Mouse (Mus musculus): Measurements from ENCODE around the gene Cxcr6. TPM values are rescaled to one million over a fixed set of nuclear protein-coding genes. Genes with fewer than 3 reads are reported as not detected.

The Cxcr6 gene
- polyA plus RNA-seq, 1 experiment from 2014 or later = not detected

DNA sequence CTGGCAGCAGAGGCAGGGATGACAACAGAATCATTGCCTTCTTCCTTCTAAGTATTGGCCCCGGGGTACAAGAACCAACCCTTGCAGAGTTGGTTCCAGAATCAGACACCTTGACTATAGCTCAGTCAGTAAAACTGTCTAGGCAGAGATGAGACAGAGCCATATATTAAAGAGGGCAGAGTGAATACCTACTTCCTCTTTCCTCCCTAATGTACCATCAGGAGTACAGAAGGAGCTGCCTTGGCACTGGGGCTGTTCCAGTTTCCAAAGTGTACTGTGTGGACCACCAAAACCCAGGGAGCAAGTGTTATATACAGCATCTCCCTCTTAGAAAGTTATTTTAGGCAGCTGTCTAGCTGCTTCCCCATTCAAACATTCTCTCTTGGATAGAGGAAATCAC is 4.7 kb upstream of the Cxcr6 start:
- Histone ChIP-seq H3K4me3 (no peak overlapping the region), H3K27ac (no peak overlapping the region), H3K36me3 (peaks cover 28% of the 10 kb centered on the region), H3K27me3 (ENCODE audit: insufficient read depth, poor library complexity, severe bottlenecking) (no peaks in the 10 kb centered on the region), H3K4me1 (replicated peaks) (no peaks in the 10 kb centered on the region), H3K9me3 (no peaks in the 10 kb centered on the region)
- DNase-seq (ENCODE audit: low spot score) = no peak
- 93% methylated on average over 1 of the region's 1 CpGs for WGBS

DNA sequence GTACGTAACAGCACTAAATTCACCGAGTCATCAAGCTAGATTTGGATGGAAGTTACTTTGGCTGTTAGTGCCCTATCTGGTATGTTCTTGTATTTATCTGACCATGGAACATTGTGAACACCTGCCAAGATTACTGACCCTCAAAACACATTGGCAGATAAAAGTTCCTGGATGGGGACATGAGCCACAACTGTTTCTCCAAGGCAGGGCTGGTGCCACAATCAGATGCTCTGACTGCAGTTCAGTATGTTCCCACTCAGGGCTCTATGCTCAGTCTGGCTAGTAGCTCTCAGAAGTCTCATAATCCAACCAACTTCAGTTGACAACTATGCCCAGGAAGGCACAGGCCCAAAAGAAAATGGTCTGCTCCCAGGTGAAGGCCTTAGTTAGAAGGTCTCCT is 3.9 kb upstream of the Cxcr6 start:
- no peak for DNase-seq (ENCODE audit: low spot score)
- whole genome bisulfite sequencing = 98% methylated on average over 2 of the region's 2 CpGs
- Histone ChIP-seq H3K36me3 (peaks cover 21% of the 10 kb centered on the region), H3K9me3 (no peaks in the 10 kb centered on the region), H3K4me3 (no peak overlapping the region), H3K4me1 (replicated peaks) (no peaks in the 10 kb centered on the region), H3K27ac (no peak overlapping the region), H3K27me3 (ENCODE audit: insufficient read depth, poor library complexity, severe bottlenecking) (no peaks in the 10 kb centered on the region)

DNA sequence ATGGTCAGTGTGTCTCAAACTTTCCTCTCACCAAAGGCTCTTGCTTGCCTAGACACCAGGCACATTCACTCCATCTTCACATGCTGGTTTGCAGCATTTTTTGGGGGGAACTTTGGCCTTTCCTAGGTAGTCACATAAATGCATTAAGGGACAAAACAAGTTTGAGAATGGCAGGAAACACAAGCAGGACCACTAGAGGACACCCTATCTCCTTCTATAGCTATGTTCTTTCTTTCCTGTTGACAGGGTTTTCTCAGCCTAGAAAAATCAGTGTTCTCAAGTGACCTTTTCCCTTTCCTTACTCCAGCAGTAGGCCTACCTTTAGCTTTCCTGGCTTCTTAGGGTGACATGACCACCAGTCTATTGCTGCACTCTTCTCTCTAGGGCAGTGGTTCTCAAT is 3.4 kb upstream of the Cxcr6 start:
- Histone ChIP-seq H3K27me3 (ENCODE audit: insufficient read depth, poor library complexity, severe bottlenecking) (no peaks in the 10 kb centered on the region), H3K36me3 (peaks cover 17% of the 10 kb centered on the region), H3K27ac (no peak overlapping the region), H3K9me3 (no peaks in the 10 kb centered on the region), H3K4me3 (no peak overlapping the region), H3K4me1 (replicated peaks) (no peaks in the 10 kb centered on the region)
- no peak for DNase-seq (ENCODE audit: low spot score)

DNA sequence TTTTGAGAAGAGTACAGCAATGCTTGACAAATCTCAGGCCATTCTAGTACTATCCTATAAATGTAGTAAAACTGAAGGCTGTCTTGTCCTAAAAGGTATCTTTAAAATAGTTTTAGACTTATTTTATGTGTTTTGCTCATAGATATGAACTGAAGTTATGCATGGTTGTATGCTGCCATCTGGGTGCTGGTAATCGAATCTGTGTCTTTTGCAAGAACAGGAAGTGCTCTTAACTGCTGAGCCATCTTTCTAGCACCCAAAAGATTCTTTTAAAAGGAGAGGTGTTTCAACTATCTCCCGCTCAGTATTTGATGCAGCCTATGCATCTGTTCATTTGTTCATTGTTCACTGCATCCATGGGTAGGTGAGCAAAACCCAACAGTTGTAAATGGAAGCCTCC is 1.0 kb upstream of the Cxcr6 start:
- peaks cover 17% of the 10 kb centered on the region for H3K36me3 ChIP-seq

DNA sequence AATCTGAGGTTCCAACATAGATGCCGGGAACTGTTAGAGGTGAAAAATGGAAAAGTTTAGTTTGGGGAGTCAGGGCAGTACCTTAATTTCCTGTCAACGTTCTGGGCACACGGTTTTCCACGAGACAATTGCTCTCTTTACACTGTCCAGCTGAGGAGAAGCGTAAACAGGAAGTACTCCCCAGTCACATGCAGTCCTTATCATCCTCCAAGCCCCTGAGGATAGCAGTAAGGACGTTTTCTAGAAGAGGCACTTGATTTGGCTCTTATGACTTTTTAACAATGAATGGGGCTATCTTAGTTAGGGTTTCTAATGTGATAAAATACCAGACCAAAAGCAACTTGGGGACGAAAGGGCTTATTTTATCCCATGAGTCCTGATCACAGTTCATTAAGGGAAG is 2.3 kb downstream of the Cxcr6 start:
- no peak overlapping the region for H3K4me3 ChIP-seq
- H3K36me3 ChIP-seq = peaks cover 30% of the 10 kb centered on the region
- WGBS = 82% methylated on average over 7 of the region's 7 CpGs
- no peak overlapping the region for H3K27ac ChIP-seq
- no peak for DNase-seq (ENCODE audit: low spot score)
- H3K9me3 ChIP-seq = no peaks in the 10 kb centered on the region
- H3K27me3 ChIP-seq (ENCODE audit: insufficient read depth, poor library complexity, severe bottlenecking) = no peaks in the 10 kb centered on the region
- H3K4me1 ChIP-seq (replicated peaks) = no peaks in the 10 kb centered on the region

More for the DNA sequence above, 1.0 kb upstream of the Cxcr6 start:
- no peaks in the 10 kb centered on the region for H3K27me3 ChIP-seq (ENCODE audit: insufficient read depth, poor library complexity, severe bottlenecking)
- no peaks in the 10 kb centered on the region for H3K4me1 ChIP-seq (replicated peaks)
- no peak for DNase-seq (ENCODE audit: low spot score)
- H3K27ac ChIP-seq = no peak overlapping the region
- H3K9me3 ChIP-seq = no peaks in the 10 kb centered on the region
- no peak overlapping the region for H3K4me3 ChIP-seq
- WGBS = 96% methylated on average over 2 of the region's 2 CpGs

GRCm38 (mm10) chr9:123811831-123812230 is 5.6 kb downstream of the Cxcr6 start:
- 94% methylated on average over 3 of the region's 3 CpGs for WGBS
- Histone ChIP-seq H3K9me3 (no peaks in the 10 kb centered on the region), H3K36me3 (peaks cover 54% of the 10 kb centered on the region), H3K27me3 (ENCODE audit: insufficient read depth, poor library complexity, severe bottlenecking) (no peaks in the 10 kb centered on the region), H3K4me1 (replicated peaks) (no peaks in the 10 kb centered on the region), H3K4me3 (no peak overlapping the region), H3K27ac (no peak overlapping the region)
- DNase-seq (ENCODE audit: low spot score) = no peak

- Histone ChIP-seq H3K36me3 (peaks cover 74% of the 10 kb centered on the region), H3K27me3 (ENCODE audit: insufficient read depth, poor library complexity, severe bottlenecking) (no peaks in the 10 kb centered on the region), H3K4me1 (replicated peaks) (no peaks in the 10 kb centered on the region), H3K4me3 (no peak overlapping the region), H3K27ac (no peak overlapping the region), H3K9me3 (no peaks in the 10 kb centered on the region)
- DNase-seq (ENCODE audit: low spot score) = no peak
- WGBS = 88% methylated on average over 2 of the region's 2 CpGs
These were observed 8.1 kb downstream of the Cxcr6 start for GRCm38 (mm10) chr9:123814326-123814725.

GRCm38 (mm10) chr9:123814821-123815220 is 8.5 kb downstream of the Cxcr6 start:
- Histone ChIP-seq H3K9me3 (no peaks in the 10 kb centered on the region), H3K4me3 (no peak overlapping the region), H3K4me1 (replicated peaks) (no peaks in the 10 kb centered on the region), H3K27me3 (ENCODE audit: insufficient read depth, poor library complexity, severe bottlenecking) (no peaks in the 10 kb centered on the region), H3K27ac (no peak overlapping the region), H3K36me3 (peaks cover 77% of the 10 kb centered on the region)
- DNase-seq (ENCODE audit: low spot score) = no peak
- WGBS = 84% methylated on average over 4 of the region's 4 CpGs

- H3K27ac ChIP-seq = no peak overlapping the region
- WGBS = 89% methylated on average over 3 of the region's 3 CpGs
- no peak overlapping the region for H3K4me3 ChIP-seq
- no peaks in the 10 kb centered on the region for H3K9me3 ChIP-seq
- H3K4me1 ChIP-seq (replicated peaks) = no peaks in the 10 kb centered on the region
- H3K36me3 ChIP-seq = peaks cover 74% of the 10 kb centered on the region
- H3K27me3 ChIP-seq (ENCODE audit: insufficient read depth, poor library complexity, severe bottlenecking) = no peaks in the 10 kb centered on the region
- DNase-seq (ENCODE audit: low spot score) = no peak
These were observed 9.2 kb downstream of the Cxcr6 start for GRCm38 (mm10) chr9:123815444-123815843.

DNA sequence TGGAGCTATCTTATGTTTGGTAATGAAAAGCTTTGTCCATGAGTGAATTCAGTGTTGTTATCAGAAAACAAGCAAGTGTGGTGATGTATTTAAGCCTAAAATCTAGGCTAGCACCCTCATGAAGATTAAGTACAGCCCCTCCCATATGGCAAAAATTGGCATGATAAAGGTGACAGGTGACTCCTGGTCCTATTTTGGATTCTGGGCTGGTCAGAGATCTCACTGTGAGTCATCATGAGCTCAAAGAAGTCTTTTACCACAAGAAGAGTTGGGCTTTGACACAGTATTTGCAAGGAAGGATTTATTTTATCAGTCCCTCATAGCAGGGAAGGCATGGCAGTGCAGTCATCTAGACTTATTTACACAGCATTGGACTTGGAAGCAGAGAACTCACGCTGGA is 9.7 kb downstream of the Cxcr6 start:
- no peak for DNase-seq (ENCODE audit: low spot score)
- no peaks in the 10 kb centered on the region for H3K27me3 ChIP-seq (ENCODE audit: insufficient read depth, poor library complexity, severe bottlenecking)
- WGBS = 84% methylated on average over 1 of the region's 1 CpGs

DNA sequence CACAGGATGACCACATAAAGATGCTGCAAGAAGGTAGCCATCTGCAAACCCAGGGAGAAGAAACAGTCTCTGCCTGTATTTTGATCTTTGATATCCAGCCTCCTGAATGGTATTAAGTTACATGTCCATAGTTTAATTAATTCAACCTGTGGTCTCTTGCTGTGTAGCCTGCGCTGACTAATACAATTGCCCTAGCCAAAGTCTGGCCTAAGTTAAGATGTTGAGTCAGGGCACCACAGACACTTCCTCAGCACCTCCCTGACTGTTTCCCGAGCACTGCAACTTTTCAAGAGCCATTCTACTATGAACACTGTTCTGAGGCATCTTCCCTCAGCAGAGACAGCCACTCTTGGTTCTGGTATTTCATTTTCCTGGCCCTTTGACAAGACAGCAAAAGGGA is 12.3 kb downstream of the Cxcr6 start:
- WGBS = 73% methylated on average over 2 of the region's 2 CpGs
- no peak for DNase-seq (ENCODE audit: low spot score)
- Histone ChIP-seq H3K27ac (no peak overlapping the region), H3K4me3 (no peak overlapping the region), H3K36me3 (peaks cover 81% of the 10 kb centered on the region), H3K9me3 (no peaks in the 10 kb centered on the region), H3K4me1 (replicated peaks) (no peaks in the 10 kb centered on the region), H3K27me3 (ENCODE audit: insufficient read depth, poor library complexity, severe bottlenecking) (no peaks in the 10 kb centered on the region)

More for the DNA sequence above, 9.7 kb downstream of the Cxcr6 start:
- no peak overlapping the region for H3K4me3 ChIP-seq
- H3K9me3 ChIP-seq = no peaks in the 10 kb centered on the region
- no peaks in the 10 kb centered on the region for H3K4me1 ChIP-seq (replicated peaks)
- peaks cover 74% of the 10 kb centered on the region for H3K36me3 ChIP-seq
- no peak overlapping the region for H3K27ac ChIP-seq

DNA sequence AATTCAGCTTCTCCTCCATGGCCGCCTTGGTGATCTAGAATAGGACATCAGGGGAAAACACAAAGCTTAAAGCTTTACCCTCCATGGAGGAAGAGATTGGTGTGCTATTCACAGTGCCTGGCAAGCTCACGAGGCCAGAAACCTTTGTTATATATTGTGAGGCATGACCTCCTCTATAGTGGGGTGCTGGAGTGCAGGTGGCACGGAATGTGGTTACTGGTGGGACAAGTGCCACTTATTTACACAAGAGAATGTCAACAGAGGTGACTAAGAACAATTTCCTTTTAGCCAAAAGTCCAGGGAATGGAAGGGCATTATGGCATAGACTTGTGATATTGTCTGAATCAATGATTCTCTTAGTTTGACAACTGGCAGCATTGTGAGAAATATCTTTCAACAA is 20.4 kb downstream of the Cxcr6 start:
- 91% methylated on average over 3 of the region's 3 CpGs for WGBS

DNA sequence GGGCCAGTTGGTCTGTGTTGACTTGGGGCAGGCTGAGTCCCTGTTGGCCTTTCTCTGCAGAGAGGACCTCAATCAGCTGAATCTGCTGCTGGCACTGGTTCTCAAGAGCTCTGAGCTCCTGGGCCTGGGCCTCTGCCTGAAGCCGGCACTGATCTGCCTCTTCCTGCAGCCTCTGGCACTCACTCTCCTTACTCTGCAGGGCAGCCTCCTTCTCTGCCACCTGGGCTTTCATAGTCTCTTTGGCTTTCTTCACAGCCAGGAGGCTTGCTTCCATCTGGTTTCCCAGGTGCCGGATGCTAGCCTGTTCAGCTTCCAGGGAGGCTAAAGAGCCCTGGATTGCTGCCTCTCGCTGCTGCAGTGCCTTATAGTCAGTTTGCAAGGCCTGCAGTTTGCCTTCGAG is 22.6 kb downstream of the Cxcr6 start:
- Histone ChIP-seq H3K36me3 (peaks cover 75% of the 10 kb centered on the region), H3K4me1 (replicated peaks) (no peaks in the 10 kb centered on the region), H3K27me3 (ENCODE audit: insufficient read depth, poor library complexity, severe bottlenecking) (no peaks in the 10 kb centered on the region), H3K27ac (no peak overlapping the region), H3K9me3 (no peaks in the 10 kb centered on the region), H3K4me3 (no peak overlapping the region)
- no peak for DNase-seq (ENCODE audit: low spot score)
- WGBS = 88% methylated on average over 4 of the region's 4 CpGs

More for the DNA sequence above, 20.4 kb downstream of the Cxcr6 start:
- Histone ChIP-seq H3K27ac (no peak overlapping the region), H3K9me3 (no peaks in the 10 kb centered on the region), H3K4me3 (no peak overlapping the region), H3K27me3 (ENCODE audit: insufficient read depth, poor library complexity, severe bottlenecking) (no peaks in the 10 kb centered on the region), H3K4me1 (replicated peaks) (no peaks in the 10 kb centered on the region), H3K36me3 (peaks cover 97% of the 10 kb centered on the region)
- no peak for DNase-seq (ENCODE audit: low spot score)

- DNase-seq (ENCODE audit: low spot score) = no peak
- Histone ChIP-seq H3K9me3 (no peaks in the 10 kb centered on the region), H3K27me3 (ENCODE audit: insufficient read depth, poor library complexity, severe bottlenecking) (no peaks in the 10 kb centered on the region), H3K36me3 (peaks cover 70% of the 10 kb centered on the region), H3K4me3 (no peak overlapping the region), H3K4me1 (replicated peaks) (no peaks in the 10 kb centered on the region), H3K27ac (no peak overlapping the region)
- 90% methylated on average over 3 of the region's 3 CpGs for WGBS
These were observed 29.6 kb downstream of the Cxcr6 start for GRCm38 (mm10) chr9:123835851-123836250.
